Mouse (Mus musculus): ENCODE results near the gene Tnrc6a. TPM values are rescaled to one million over a fixed set of nuclear protein-coding genes. Genes with fewer than 3 reads are reported as not detected.
"Not testable (repeated sequence)": the region's sequence is repeated elsewhere in the genome, so short reads cannot be mapped to it uniquely, and the experiment has no call there.

Tnrc6a gene
- total and polyA plus RNA-seq, 3 experiments, result 16.3 to 62.0 (median 20.1) TPM

DNA sequence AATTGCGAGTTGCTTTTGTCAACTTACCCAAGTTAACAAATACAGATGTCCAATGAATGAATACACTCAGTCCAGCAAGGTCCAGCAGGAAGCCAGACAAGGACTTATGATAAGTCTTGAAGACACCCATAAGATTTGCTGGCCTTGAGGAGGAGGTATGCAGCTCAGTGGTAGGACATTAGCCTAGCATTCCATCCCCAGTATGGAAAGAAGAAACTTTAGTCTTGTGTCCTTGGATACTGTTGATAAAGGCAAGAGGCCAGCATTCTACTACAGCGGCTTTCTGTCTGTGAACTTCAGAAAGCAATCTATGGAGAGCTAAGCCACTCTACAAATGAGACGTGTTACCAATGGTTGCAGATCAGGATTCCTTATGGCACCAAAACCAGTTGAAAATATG lies 22.4 kb upstream of the Tnrc6a start:
- dilution Hi-C loops (cut with MboI; ENCODE audit: extremely low pct_ligation_motif_present, extremely low pct_unique_long_range_greater_than_20kb, low sequenced_read_pairs), result no loop called here
- no peak overlapping the region for H3K4me2 ChIP-seq (ENCODE audit: insufficient read depth, low read depth, poor library complexity, severe bottlenecking)
- in situ Hi-C loops (cut with MboI; ENCODE audit: low pct_ligation_motif_present, low pct_unique_long_range_greater_than_20kb, low sequenced_read_pairs), result no loop called here
- DNase-seq (ENCODE audit: extremely low read depth), result no peak
- H3K4me1 ChIP-seq (ENCODE audit: control insufficient read depth in 1 of 2, insufficient read depth in 2 of 2), result no peaks in the 10 kb centered on the region
- H3K79me2 ChIP-seq (replicated peaks; ENCODE audit: control insufficient read depth, extremely low read depth, insufficient read depth, poor library complexity, severe bottlenecking), result no peaks in the 10 kb centered on the region
- no peak overlapping the region for H3K27ac ChIP-seq (ENCODE audit: insufficient read depth, low read depth)
- no peak overlapping the region for H3K9ac ChIP-seq (ENCODE audit: insufficient read depth, low read depth)
- TF ChIP-seq RAD21 (IDR thresholded peaks at IDR 0.05; ENCODE audit: low read depth, low read length) (no peak), NELFE (IDR thresholded peaks at IDR 0.05; ENCODE audit: low read depth, low read length) (no peak), MAFK (IDR thresholded peaks at IDR 0.05; ENCODE audit: insufficient replicate concordance, low read length) (no peak), MYC (IDR thresholded peaks at IDR 0.05; ENCODE audit: low read depth, low read length) (no peak), POLR2AphosphoS2 (IDR thresholded peaks at IDR 0.05; ENCODE audit: low read depth, low read length) (no peak), ZNF384 (IDR thresholded peaks at IDR 0.05; ENCODE audit: low read depth, low read length) (no peak), ETS1 (conservative IDR thresholded peaks at IDR 0.05; ENCODE audit: low read depth, low read length) (no peak), BHLHE40 (IDR thresholded peaks at IDR 0.05; ENCODE audit: low read depth, low read length) (no peak), CTCF (conservative IDR thresholded peaks at IDR 0.05 in 1 of 2, IDR thresholded peaks at IDR 0.05 in 1 of 2; ENCODE audit: low read depth in 2 of 2, low read length in 2 of 2) (no peak), SMC3 (IDR thresholded peaks at IDR 0.05; ENCODE audit: low read depth, low read length) (no peak), ZKSCAN1 (IDR thresholded peaks at IDR 0.05; ENCODE audit: borderline replicate concordance, low read depth, low read length) (no peak), MAX (IDR thresholded peaks at IDR 0.05; ENCODE audit: low read length) (no peak)
- peaks cover under 1% of the 10 kb centered on the region for H3K9me3 ChIP-seq (replicated peaks; ENCODE audit: low read length)
- no peaks in the 10 kb centered on the region for H3K36me3 ChIP-seq (replicated peaks in 1 of 2; ENCODE audit: control insufficient read depth in 1 of 2, insufficient read depth in 1 of 2, low read length in 1 of 2)
- H3K27me3 ChIP-seq (replicated peaks), result no peaks in the 10 kb centered on the region
- H3K4me3 ChIP-seq (replicated peaks in 1 of 3; ENCODE audit: low read depth in 2 of 3, low read length in 2 of 3, poor library complexity in 1 of 3), result no peak overlapping the region

DNA sequence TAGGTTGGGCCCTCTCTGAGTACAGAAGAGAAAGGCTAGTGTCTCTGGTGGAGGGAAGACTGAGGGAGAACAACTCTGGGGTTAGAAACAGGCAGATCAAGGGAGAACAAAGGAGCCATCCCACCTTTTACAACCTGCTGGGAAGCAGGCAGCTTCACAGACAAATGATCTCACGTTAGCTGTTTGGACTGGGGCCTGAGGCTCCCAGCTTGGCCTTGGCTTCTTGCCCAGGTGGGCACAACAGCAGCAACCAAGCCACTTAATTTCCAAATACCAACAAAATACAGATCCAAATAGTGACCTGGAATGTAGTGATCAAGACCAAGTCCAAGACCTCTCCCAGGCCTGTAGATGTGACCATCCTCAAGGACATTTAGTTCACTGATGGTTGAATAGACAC lies 18.3 kb upstream of the Tnrc6a start:
- H3K4me3 ChIP-seq (replicated peaks in 1 of 3; ENCODE audit: low read depth in 2 of 3, low read length in 2 of 3, poor library complexity in 1 of 3); H3K79me2 ChIP-seq (replicated peaks; ENCODE audit: control insufficient read depth, extremely low read depth, insufficient read depth, poor library complexity, severe bottlenecking); H3K27me3 ChIP-seq (replicated peaks); in situ Hi-C loops (cut with MboI; ENCODE audit: low pct_ligation_motif_present, low pct_unique_long_range_greater_than_20kb, low sequenced_read_pairs); H3K36me3 ChIP-seq (replicated peaks in 1 of 2; ENCODE audit: control insufficient read depth in 1 of 2, insufficient read depth in 1 of 2, low read length in 1 of 2); H3K27ac ChIP-seq (ENCODE audit: insufficient read depth, low read depth); H3K9ac ChIP-seq (ENCODE audit: insufficient read depth, low read depth); dilution Hi-C loops (cut with MboI; ENCODE audit: extremely low pct_ligation_motif_present, extremely low pct_unique_long_range_greater_than_20kb, low sequenced_read_pairs); DNase-seq (ENCODE audit: extremely low read depth); H3K4me2 ChIP-seq (ENCODE audit: insufficient read depth, low read depth, poor library complexity, severe bottlenecking); H3K9me3 ChIP-seq (replicated peaks; ENCODE audit: low read length): not testable (repeated sequence)
- peaks cover 5 to 26% of the 10 kb centered on the region in 2 experiments for H3K4me1 ChIP-seq (ENCODE audit: control insufficient read depth in 1 of 2, insufficient read depth in 2 of 2)

DNA sequence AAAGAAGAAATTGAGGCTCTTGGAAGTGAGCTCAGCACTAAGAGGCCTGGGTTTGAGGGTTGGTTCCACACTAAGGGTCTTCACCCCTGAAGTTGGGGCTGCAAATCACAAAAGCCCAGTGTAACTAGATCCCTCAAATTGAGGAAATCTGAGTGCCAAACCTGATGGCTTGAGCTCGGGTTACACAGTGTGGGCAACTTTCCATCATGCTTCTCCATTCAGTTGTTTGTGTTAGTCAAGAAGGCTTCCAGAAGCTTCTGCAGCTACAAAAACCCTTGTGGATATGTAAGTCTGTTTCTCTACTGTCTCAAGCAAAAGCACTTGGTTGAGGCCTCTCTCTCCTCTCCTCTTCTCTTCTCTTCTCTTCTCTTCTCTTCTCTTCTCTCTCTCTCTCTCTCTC lies 17.8 kb upstream of the Tnrc6a start:
- Histone ChIP-seq H3K9ac (ENCODE audit: insufficient read depth, low read depth) (no peak overlapping the region), H3K4me1 (ENCODE audit: control insufficient read depth in 1 of 2, insufficient read depth in 2 of 2) (peaks cover 5 to 26% of the 10 kb centered on the region in 2 experiments), H3K36me3 (replicated peaks in 1 of 2; ENCODE audit: control insufficient read depth in 1 of 2, insufficient read depth in 1 of 2, low read length in 1 of 2) (no peaks in the 10 kb centered on the region), H3K27ac (ENCODE audit: insufficient read depth, low read depth) (no peak overlapping the region), H3K4me2 (ENCODE audit: insufficient read depth, low read depth, poor library complexity, severe bottlenecking) (no peak overlapping the region), H3K27me3 (replicated peaks) (no peaks in the 10 kb centered on the region), H3K9me3 (replicated peaks; ENCODE audit: low read length) (no peaks in the 10 kb centered on the region), H3K4me3 (replicated peaks in 1 of 3; ENCODE audit: low read depth in 2 of 3, low read length in 2 of 3, poor library complexity in 1 of 3) (no peak overlapping the region), H3K79me2 (replicated peaks; ENCODE audit: control insufficient read depth, extremely low read depth, insufficient read depth, poor library complexity, severe bottlenecking) (no peaks in the 10 kb centered on the region)
- in situ Hi-C loops (cut with MboI; ENCODE audit: low pct_ligation_motif_present, low pct_unique_long_range_greater_than_20kb, low sequenced_read_pairs) (no loop called here), dilution Hi-C loops (cut with MboI; ENCODE audit: extremely low pct_ligation_motif_present, extremely low pct_unique_long_range_greater_than_20kb, low sequenced_read_pairs) (no loop called here)
- DNase-seq (ENCODE audit: extremely low read depth), result no peak
- TF ChIP-seq POLR2AphosphoS2 (IDR thresholded peaks at IDR 0.05; ENCODE audit: low read depth, low read length), result no peak
